Mouse (Mus musculus): ENCODE results near the gene Cdkl1. TPM values are rescaled to one million over a fixed set of nuclear protein-coding genes. Genes with fewer than 3 reads are reported as not detected.

Gene Cdkl1
- polyA plus RNA-seq (2016; fragmentation: Nextera tagmentation; extraction: Ambion mirVana) = 0.67 and 0.74 TPM in 2 replicates

GRCm38 (mm10) chr12:69790530-69791505 is at the start of gene Cdkl1:
TSS of gene Cdkl1 (minus strand) at chr12:69791267.
- ATAC-seq = peak; percentile 98
- Histone ChIP-seq H3K9me3 (replicated peaks) (no peaks in the 10 kb centered on the region), H3K4me1 (peaks cover 42% of the 10 kb centered on the region), H3K4me3 (peak within 1 kb of the TSS; percentile 63), H3K4me2 (peak within 1 kb of the TSS; percentile 97), H3K36me3 (no peaks in the 10 kb centered on the region), H3K9ac (peak within 1 kb of the TSS; percentile 75), H3K27me3 (replicated peaks) (peaks cover 60% of the 10 kb centered on the region), H3K27ac (peak within 1 kb of the TSS; percentile 57; the same call in 1 of the 2 replicates)
- 4% methylated on average over 45 of the region's 45 CpGs for WGBS (ENCODE audit: insufficient replicate concordance)

- no peaks in the 10 kb centered on the region for H3K9me3 ChIP-seq (replicated peaks)
- H3K4me2 ChIP-seq = no peak overlapping the region
- H3K27ac ChIP-seq = no peak overlapping the region
- H3K27me3 ChIP-seq (replicated peaks) = no peaks in the 10 kb centered on the region
- H3K4me3 ChIP-seq = no peak overlapping the region
- no peak overlapping the region for H3K9ac ChIP-seq
- H3K4me1 ChIP-seq = no peaks in the 10 kb centered on the region
- 63% methylated on average over 11 of the region's 11 CpGs for WGBS (ENCODE audit: insufficient replicate concordance)
- peaks cover 85% of the 10 kb centered on the region for H3K36me3 ChIP-seq
- no peak for ATAC-seq
Measured at GRCm38 (mm10) chr12:69838376-69838775, 47.3 kb upstream of the Cdkl1 start.

- H3K27ac ChIP-seq = no peak overlapping the region
- no peaks in the 10 kb centered on the region for H3K4me1 ChIP-seq
- 88% methylated on average over 12 of the region's 12 CpGs for WGBS (ENCODE audit: insufficient replicate concordance)
- no peaks in the 10 kb centered on the region for H3K27me3 ChIP-seq (replicated peaks)
- no peaks in the 10 kb centered on the region for H3K9me3 ChIP-seq (replicated peaks)
- peaks cover 79% of the 10 kb centered on the region for H3K36me3 ChIP-seq
- H3K9ac ChIP-seq = no peak overlapping the region
- H3K4me2 ChIP-seq = no peak overlapping the region
- ATAC-seq = no peak
- H3K4me3 ChIP-seq = no peak overlapping the region
Measured at GRCm38 (mm10) chr12:69833982-69834604, 43.0 kb upstream of the Cdkl1 start.

- Histone ChIP-seq H3K27ac (no peak overlapping the region), H3K27me3 (replicated peaks) (no peaks in the 10 kb centered on the region), H3K9me3 (replicated peaks) (no peaks in the 10 kb centered on the region), H3K36me3 (peaks cover 84% of the 10 kb centered on the region), H3K9ac (no peak overlapping the region), H3K4me3 (no peak overlapping the region), H3K4me1 (no peaks in the 10 kb centered on the region), H3K4me2 (no peak overlapping the region)
- WGBS (ENCODE audit: insufficient replicate concordance) = 91% methylated on average over 9 of the region's 9 CpGs
- no peak for ATAC-seq
Measured at GRCm38 (mm10) chr12:69831239-69831910, 40.3 kb upstream of the Cdkl1 start.

GRCm38 (mm10) chr12:69828214-69828613 is 37.1 kb upstream of the Cdkl1 start:
- H3K27me3 ChIP-seq (replicated peaks) = no peaks in the 10 kb centered on the region
- no peaks in the 10 kb centered on the region for H3K4me1 ChIP-seq
- no peaks in the 10 kb centered on the region for H3K9me3 ChIP-seq (replicated peaks)
- H3K4me2 ChIP-seq = no peak overlapping the region
- no peak overlapping the region for H3K27ac ChIP-seq
- no peak for ATAC-seq
- H3K36me3 ChIP-seq = peaks cover 79% of the 10 kb centered on the region
- WGBS (ENCODE audit: insufficient replicate concordance) = 70% methylated on average over 2 of the region's 2 CpGs
- no peak overlapping the region for H3K4me3 ChIP-seq
- no peak overlapping the region for H3K9ac ChIP-seq

- 88% methylated on average over 9 of the region's 9 CpGs for WGBS (ENCODE audit: insufficient replicate concordance)
- ATAC-seq = no peak
Measured at GRCm38 (mm10) chr12:69824881-69825597, 34.0 kb upstream of the Cdkl1 start.

GRCm38 (mm10) chr12:69814272-69814671 is 23.2 kb upstream of the Cdkl1 start:
- ATAC-seq = 0 out of 2 replicates have a peak, but pooled peaks have one; percentile 21
- no peak overlapping the region for H3K4me2 ChIP-seq
- no peaks in the 10 kb centered on the region for H3K27me3 ChIP-seq (replicated peaks)
- WGBS (ENCODE audit: insufficient replicate concordance) = 73% methylated on average over 6 of the region's 6 CpGs
- H3K9me3 ChIP-seq (replicated peaks) = no peaks in the 10 kb centered on the region
- H3K9ac ChIP-seq = no peak overlapping the region
- H3K36me3 ChIP-seq = peaks cover 91% of the 10 kb centered on the region
- H3K4me3 ChIP-seq = no peak overlapping the region
- peaks cover 8% of the 10 kb centered on the region; the same call in 1 of the 2 replicates for H3K4me1 ChIP-seq
- H3K27ac ChIP-seq = peak overlapping the region; percentile 22; the same call in 1 of the 2 replicates

More at GRCm38 (mm10) chr12:69824881-69825597, 34.0 kb upstream of the Cdkl1 start:
- Histone ChIP-seq H3K9ac (no peak overlapping the region), H3K4me2 (no peak overlapping the region), H3K4me1 (no peaks in the 10 kb centered on the region), H3K27ac (no peak overlapping the region), H3K4me3 (no peak overlapping the region), H3K9me3 (replicated peaks) (no peaks in the 10 kb centered on the region), H3K27me3 (replicated peaks) (no peaks in the 10 kb centered on the region), H3K36me3 (peaks cover 90% of the 10 kb centered on the region)

GRCm38 (mm10) chr12:69813596-69813995 is 22.5 kb upstream of the Cdkl1 start:
- no peaks in the 10 kb centered on the region for H3K27me3 ChIP-seq (replicated peaks)
- peaks cover 8% of the 10 kb centered on the region; the same call in 1 of the 2 replicates for H3K4me1 ChIP-seq
- H3K4me3 ChIP-seq = no peak overlapping the region
- peaks cover 91% of the 10 kb centered on the region for H3K36me3 ChIP-seq
- no peak for ATAC-seq
- H3K9me3 ChIP-seq (replicated peaks) = no peaks in the 10 kb centered on the region
- 82% methylated on average over 2 of the region's 2 CpGs for WGBS (ENCODE audit: insufficient replicate concordance)
- H3K9ac ChIP-seq = no peak overlapping the region
- no peak overlapping the region for H3K27ac ChIP-seq
- H3K4me2 ChIP-seq = no peak overlapping the region

- no peak for ATAC-seq
- Histone ChIP-seq H3K4me3 (no peak overlapping the region), H3K9ac (no peak overlapping the region), H3K36me3 (peaks cover 91% of the 10 kb centered on the region), H3K27ac (no peak overlapping the region), H3K9me3 (replicated peaks) (no peaks in the 10 kb centered on the region), H3K4me1 (peaks cover 8% of the 10 kb centered on the region; the same call in 1 of the 2 replicates), H3K27me3 (replicated peaks) (no peaks in the 10 kb centered on the region), H3K4me2 (no peak overlapping the region)
- WGBS (ENCODE audit: insufficient replicate concordance) = 81% methylated on average over 3 of the region's 3 CpGs
Measured at GRCm38 (mm10) chr12:69812986-69813385, 21.9 kb upstream of the Cdkl1 start.

GRCm38 (mm10) chr12:69811976-69812375 is 20.9 kb upstream of the Cdkl1 start:
- Histone ChIP-seq H3K27me3 (replicated peaks) (no peaks in the 10 kb centered on the region), H3K36me3 (peaks cover 91% of the 10 kb centered on the region), H3K4me1 (peaks cover 8% of the 10 kb centered on the region; the same call in 1 of the 2 replicates), H3K4me2 (no peak overlapping the region), H3K9ac (no peak overlapping the region), H3K9me3 (replicated peaks) (no peaks in the 10 kb centered on the region), H3K4me3 (no peak overlapping the region), H3K27ac (no peak overlapping the region)
- 70% methylated on average over 1 of the region's 1 CpGs for WGBS (ENCODE audit: insufficient replicate concordance)
- ATAC-seq = no peak

- H3K4me3 ChIP-seq = no peak overlapping the region
- 75% methylated on average over 3 of the region's 3 CpGs for WGBS (ENCODE audit: insufficient replicate concordance)
- H3K4me1 ChIP-seq = peaks cover 3% of the 10 kb centered on the region; the same call in 1 of the 2 replicates
- no peaks in the 10 kb centered on the region for H3K9me3 ChIP-seq (replicated peaks)
- no peaks in the 10 kb centered on the region for H3K27me3 ChIP-seq (replicated peaks)
- no peak for ATAC-seq
- no peak overlapping the region for H3K4me2 ChIP-seq
- H3K36me3 ChIP-seq = peaks cover 89% of the 10 kb centered on the region
- no peak overlapping the region for H3K9ac ChIP-seq
- H3K27ac ChIP-seq = no peak overlapping the region
Measured at GRCm38 (mm10) chr12:69809439-69809838, 18.4 kb upstream of the Cdkl1 start.
